Mouse (Mus musculus): ENCODE measurements around the gene Ptger3. TPM values are rescaled to one million over a fixed set of nuclear protein-coding genes. Genes with fewer than 3 reads are reported as not detected.

The Ptger3 gene
- polyA plus RNA-seq, 1 experiment from 2014 or later = 3.3 TPM

DNA sequence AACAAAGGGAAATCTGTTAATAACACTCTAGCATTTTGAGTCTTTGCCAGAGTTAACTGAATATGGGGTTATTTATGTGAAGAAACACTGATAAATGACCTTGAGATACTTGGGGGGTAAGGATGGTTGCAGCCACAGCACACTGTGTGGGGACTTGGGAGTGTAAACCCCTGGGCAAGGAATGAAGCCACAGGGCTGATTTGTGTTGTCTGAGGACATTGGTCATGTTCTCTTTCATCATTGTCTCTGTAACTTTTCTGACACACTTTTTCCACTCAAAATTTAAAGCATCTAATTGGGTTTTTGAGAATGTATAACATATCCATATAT is 38.7 kb downstream of the Ptger3 start:
- no peaks in the 10 kb centered on the region for H3K4me1 ChIP-seq (replicated peaks)
- no peak overlapping the region for H3K9ac ChIP-seq
- H3K27me3 ChIP-seq = no peaks in the 10 kb centered on the region
- ATAC-seq (ENCODE audit: low FRiP score) = no peak
- H3K4me3 ChIP-seq = no peak overlapping the region
- no peak overlapping the region for H3K4me2 ChIP-seq
- H3K9me3 ChIP-seq = no peaks in the 10 kb centered on the region
- H3K27ac ChIP-seq = no peak overlapping the region
- H3K36me3 ChIP-seq = no peaks in the 10 kb centered on the region

GRCm38 (mm10) chr3:157613542-157613941 is 46.9 kb downstream of the Ptger3 start:
- 56% methylated on average over 1 of the region's 1 CpGs for WGBS
- Histone ChIP-seq H3K9ac (no peak overlapping the region), H3K36me3 (no peaks in the 10 kb centered on the region), H3K4me1 (replicated peaks) (no peaks in the 10 kb centered on the region), H3K27ac (no peak overlapping the region), H3K9me3 (no peaks in the 10 kb centered on the region), H3K27me3 (no peaks in the 10 kb centered on the region), H3K4me3 (no peak overlapping the region), H3K4me2 (no peak overlapping the region)
- no peak for ATAC-seq (ENCODE audit: low FRiP score)

- Histone ChIP-seq H3K4me1 (replicated peaks) (no peaks in the 10 kb centered on the region), H3K36me3 (no peaks in the 10 kb centered on the region), H3K4me3 (no peak overlapping the region), H3K9me3 (no peaks in the 10 kb centered on the region), H3K27ac (no peak overlapping the region), H3K9ac (no peak overlapping the region), H3K27me3 (no peaks in the 10 kb centered on the region), H3K4me2 (no peak overlapping the region)
- no peak for ATAC-seq (ENCODE audit: low FRiP score)
Observed at GRCm38 (mm10) chr3:157616949-157617348, 50.3 kb downstream of the Ptger3 start.

DNA sequence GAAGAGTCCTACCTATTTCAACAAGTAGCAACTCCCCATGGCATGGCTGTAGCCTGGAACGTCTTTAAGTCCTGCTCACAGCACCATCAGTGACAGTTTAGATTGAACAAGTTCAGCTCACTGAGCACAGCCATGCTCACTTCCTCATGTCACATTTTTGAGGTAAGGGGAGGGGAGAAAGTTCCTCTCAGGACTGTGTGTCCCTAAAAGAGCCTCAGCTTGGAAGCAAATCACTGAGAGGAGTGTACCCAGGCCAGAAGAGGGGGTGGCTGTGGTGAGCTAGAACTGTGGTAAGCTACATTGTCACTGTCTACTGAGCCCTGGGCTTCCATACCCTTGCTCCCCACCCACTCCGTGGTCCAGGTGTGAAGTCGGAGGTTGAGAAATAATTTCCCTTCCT is 60.7 kb downstream of the Ptger3 start:
- WGBS = 77% methylated on average over 3 of the region's 3 CpGs
- Histone ChIP-seq H3K9ac (no peak overlapping the region), H3K4me2 (no peak overlapping the region), H3K9me3 (no peaks in the 10 kb centered on the region), H3K27me3 (no peaks in the 10 kb centered on the region), H3K27ac (no peak overlapping the region), H3K36me3 (no peaks in the 10 kb centered on the region), H3K4me1 (replicated peaks) (no peaks in the 10 kb centered on the region), H3K4me3 (no peak overlapping the region)
- ATAC-seq (ENCODE audit: low FRiP score) = no peak

- WGBS = 80% methylated on average over 5 of the region's 5 CpGs
- H3K9ac ChIP-seq = no peak overlapping the region
- H3K27ac ChIP-seq = no peak overlapping the region
- no peak for ATAC-seq (ENCODE audit: low FRiP score)
- H3K4me2 ChIP-seq = no peak overlapping the region
- H3K36me3 ChIP-seq = no peaks in the 10 kb centered on the region
- H3K4me3 ChIP-seq = no peak overlapping the region
- H3K4me1 ChIP-seq (replicated peaks) = no peaks in the 10 kb centered on the region
- no peaks in the 10 kb centered on the region for H3K9me3 ChIP-seq
- no peaks in the 10 kb centered on the region for H3K27me3 ChIP-seq
Observed at GRCm38 (mm10) chr3:157630671-157631070, 64.0 kb downstream of the Ptger3 start.

GRCm38 (mm10) chr3:157631383-157631782 is 64.7 kb downstream of the Ptger3 start:
- Histone ChIP-seq H3K27ac (no peak overlapping the region), H3K4me3 (no peak overlapping the region), H3K4me2 (no peak overlapping the region), H3K36me3 (no peaks in the 10 kb centered on the region), H3K9ac (no peak overlapping the region), H3K4me1 (replicated peaks) (no peaks in the 10 kb centered on the region), H3K27me3 (no peaks in the 10 kb centered on the region), H3K9me3 (no peaks in the 10 kb centered on the region)
- ATAC-seq (ENCODE audit: low FRiP score) = no peak
- 78% methylated on average over 2 of the region's 2 CpGs for WGBS

- 83% methylated on average over 3 of the region's 3 CpGs for WGBS
- Histone ChIP-seq H3K9me3 (no peaks in the 10 kb centered on the region), H3K4me2 (no peak overlapping the region)
Observed at GRCm38 (mm10) chr3:157634431-157634830, 67.7 kb downstream of the Ptger3 start.

GRCm38 (mm10) chr3:157635713-157636112 is 69.0 kb downstream of the Ptger3 start:
- H3K9ac ChIP-seq = no peak overlapping the region
- no peaks in the 10 kb centered on the region for H3K9me3 ChIP-seq
- H3K4me3 ChIP-seq = no peak overlapping the region
- no peaks in the 10 kb centered on the region for H3K27me3 ChIP-seq
- H3K4me2 ChIP-seq = no peak overlapping the region
- H3K4me1 ChIP-seq (replicated peaks) = no peaks in the 10 kb centered on the region
- no peaks in the 10 kb centered on the region for H3K36me3 ChIP-seq
- no peak for ATAC-seq (ENCODE audit: low FRiP score)
- WGBS = 93% methylated on average over 4 of the region's 4 CpGs
- no peak overlapping the region for H3K27ac ChIP-seq

More at GRCm38 (mm10) chr3:157634431-157634830, 67.7 kb downstream of the Ptger3 start:
- H3K27me3 ChIP-seq = no peaks in the 10 kb centered on the region
- no peaks in the 10 kb centered on the region for H3K4me1 ChIP-seq (replicated peaks)
- no peak overlapping the region for H3K27ac ChIP-seq
- H3K9ac ChIP-seq = no peak overlapping the region
- no peak overlapping the region for H3K4me3 ChIP-seq
- no peaks in the 10 kb centered on the region for H3K36me3 ChIP-seq
- ATAC-seq (ENCODE audit: low FRiP score) = no peak

- Histone ChIP-seq H3K9ac (no peak overlapping the region), H3K36me3 (no peaks in the 10 kb centered on the region), H3K9me3 (no peaks in the 10 kb centered on the region), H3K4me1 (replicated peaks) (no peaks in the 10 kb centered on the region), H3K4me3 (no peak overlapping the region), H3K27ac (no peak overlapping the region), H3K4me2 (no peak overlapping the region), H3K27me3 (no peaks in the 10 kb centered on the region)
- ATAC-seq (ENCODE audit: low FRiP score) = no peak
Observed at GRCm38 (mm10) chr3:157636887-157637286, 70.2 kb downstream of the Ptger3 start.

- H3K36me3 ChIP-seq = no peaks in the 10 kb centered on the region
- ATAC-seq (ENCODE audit: low FRiP score) = no peak
- 68% methylated on average over 2 of the region's 2 CpGs for WGBS
- H3K27ac ChIP-seq = no peak overlapping the region
- no peak overlapping the region for H3K4me3 ChIP-seq
- H3K4me1 ChIP-seq (replicated peaks) = no peaks in the 10 kb centered on the region
- no peak overlapping the region for H3K9ac ChIP-seq
- no peak overlapping the region for H3K4me2 ChIP-seq
- H3K9me3 ChIP-seq = no peaks in the 10 kb centered on the region
- H3K27me3 ChIP-seq = no peaks in the 10 kb centered on the region
Observed at GRCm38 (mm10) chr3:157637341-157637740, 70.6 kb downstream of the Ptger3 start.

DNA sequence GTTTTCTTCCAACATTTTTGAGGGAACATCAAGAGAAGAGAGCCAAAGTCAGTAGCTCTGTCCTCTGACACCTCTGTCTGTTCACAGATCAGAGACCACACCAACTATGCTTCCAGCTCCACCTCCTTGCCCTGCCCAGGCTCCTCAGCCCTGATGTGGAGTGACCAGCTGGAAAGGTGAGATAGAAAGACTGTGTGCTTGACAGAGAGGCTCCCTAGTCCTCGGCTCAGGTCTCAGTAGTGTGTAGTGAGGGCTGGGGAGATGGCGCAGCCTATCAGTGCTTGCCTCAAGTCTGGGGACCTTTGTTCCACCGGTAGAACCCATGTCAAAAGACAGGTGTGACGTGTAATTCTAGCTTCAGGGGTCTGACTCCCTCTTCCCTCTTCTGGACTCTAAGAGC is 74.9 kb downstream of the Ptger3 start:
- no peak overlapping the region for H3K4me2 ChIP-seq
- H3K9ac ChIP-seq = no peak overlapping the region
- H3K27me3 ChIP-seq = no peaks in the 10 kb centered on the region
- ATAC-seq (ENCODE audit: low FRiP score) = no peak
- H3K9me3 ChIP-seq = no peaks in the 10 kb centered on the region
- H3K27ac ChIP-seq = no peak overlapping the region
- H3K4me1 ChIP-seq (replicated peaks) = no peaks in the 10 kb centered on the region
- no peaks in the 10 kb centered on the region for H3K36me3 ChIP-seq
- WGBS = 85% methylated on average over 4 of the region's 4 CpGs
- H3K4me3 ChIP-seq = no peak overlapping the region

DNA sequence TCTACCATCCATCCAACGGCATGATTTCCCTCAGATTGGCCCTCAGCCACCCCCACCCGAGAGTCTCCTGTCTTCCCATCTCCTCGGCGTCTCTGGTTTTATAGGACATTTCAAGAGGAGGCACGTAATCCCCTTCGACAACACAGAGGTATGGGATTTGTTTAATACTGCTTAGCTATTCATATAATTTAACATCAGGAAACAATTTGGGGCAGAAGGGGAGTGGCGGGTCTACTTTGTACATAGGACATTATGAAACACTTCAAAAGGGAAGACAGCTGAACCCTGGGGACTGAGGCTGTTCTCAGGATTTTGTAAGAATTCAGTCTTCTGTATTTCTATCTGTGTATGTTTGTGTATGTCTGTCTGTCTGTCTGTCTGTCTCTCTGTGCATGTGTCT is 94.9 kb downstream of the Ptger3 start:
- Histone ChIP-seq H3K27me3 (no peaks in the 10 kb centered on the region), H3K36me3 (no peaks in the 10 kb centered on the region), H3K9me3 (no peaks in the 10 kb centered on the region), H3K4me1 (replicated peaks) (no peaks in the 10 kb centered on the region), H3K4me3 (no peak overlapping the region), H3K4me2 (no peak overlapping the region), H3K27ac (no peak overlapping the region), H3K9ac (no peak overlapping the region)
- WGBS = 89% methylated on average over 7 of the region's 7 CpGs
- ATAC-seq (ENCODE audit: low FRiP score) = no peak

GRCm38 (mm10) chr3:157664486-157665041 is 97.9 kb downstream of the Ptger3 start:
- H3K9me3 ChIP-seq = no peaks in the 10 kb centered on the region

GRCm38 (mm10) chr3:157665471-157665870 is 98.8 kb downstream of the Ptger3 start:
- no peaks in the 10 kb centered on the region for H3K36me3 ChIP-seq
- H3K9me3 ChIP-seq = no peaks in the 10 kb centered on the region
- no peak overlapping the region for H3K9ac ChIP-seq
- WGBS = 62% methylated on average over 1 of the region's 1 CpGs
- no peak overlapping the region for H3K4me3 ChIP-seq
- H3K4me2 ChIP-seq = no peak overlapping the region
- no peak for ATAC-seq (ENCODE audit: low FRiP score)
- no peaks in the 10 kb centered on the region for H3K4me1 ChIP-seq (replicated peaks)
- H3K27me3 ChIP-seq = no peaks in the 10 kb centered on the region
- H3K27ac ChIP-seq = no peak overlapping the region

More at GRCm38 (mm10) chr3:157664486-157665041, 97.9 kb downstream of the Ptger3 start:
- Histone ChIP-seq H3K27ac (no peak overlapping the region), H3K4me3 (no peak overlapping the region), H3K9ac (no peak overlapping the region), H3K27me3 (no peaks in the 10 kb centered on the region), H3K4me1 (replicated peaks) (no peaks in the 10 kb centered on the region), H3K4me2 (no peak overlapping the region), H3K36me3 (no peaks in the 10 kb centered on the region)
- no peak for ATAC-seq (ENCODE audit: low FRiP score)
